Mouse (Mus musculus) limb, embryonic 14.5 days (tissue): ENCODE results near the gene Insl3. TPM values are rescaled to one million over a fixed set of nuclear protein-coding genes. Genes with fewer than 3 reads are reported as not detected.

Experiments
- ATAC-seq: fragments of 200-750 bp; cut with Nextera tagmentation; 2 replicates; pipeline ENCODE4 v1.8.0; 2017; ENCODE audit warnings: low read depth, moderate number of reproducible peaks, moderate TSS enrichment; ENCODE audit not compliant: low FRiP score
- DNase-seq: peaks from one replicate; pipeline ENCODE4 v3.0.0-alpha.2; 2015; ENCODE audit warnings: low spot score
- H3K27ac ChIP-seq: fragments of 300-500 bp; sonication (generic); replicated peaks from 2 replicates; pipeline ENCODE4 v1.5.1; 2014; ENCODE audit warnings: low read depth, mild to moderate bottlenecking, low read length, moderate library complexity, mixed read lengths
- H3K27me3 ChIP-seq: fragments of 300-500 bp; sonication (generic); 2 replicates; pipeline ENCODE4 v1.6.1; 2014; ENCODE audit warnings: low read length, mixed read lengths; ENCODE audit not compliant: control insufficient read depth, insufficient read depth
- H3K36me3 ChIP-seq: fragments of 300-500 bp; sonication (generic); 2 replicates; pipeline ENCODE4 v1.6.1; 2014; ENCODE audit warnings: mild to moderate bottlenecking, low read length, moderate library complexity, mixed read lengths; ENCODE audit not compliant: control insufficient read depth, insufficient read depth
- H3K4me1 ChIP-seq: fragments of 300-500 bp; sonication (generic); 2 replicates; pipeline ENCODE4 v1.6.1; 2014; ENCODE audit warnings: antibody characterized with exemption, low read length, mixed read lengths; ENCODE audit not compliant: control insufficient read depth, insufficient read depth
- H3K4me2 ChIP-seq: fragments of 300-500 bp; sonication (generic); replicated peaks from 2 replicates; pipeline ENCODE4 v1.6.1; 2014; ENCODE audit warnings: low read depth, mild to moderate bottlenecking, low read length, moderate library complexity; ENCODE audit not compliant: severe bottlenecking
- H3K4me3 ChIP-seq: fragments of 300-500 bp; sonication (generic); replicated peaks from 2 replicates; pipeline ENCODE4 v1.5.1; 2014; ENCODE audit warnings: low read length
- H3K9ac ChIP-seq: fragments of 300-500 bp; sonication (generic); 2 replicates; pipeline ENCODE4 v1.6.1; 2014; ENCODE audit warnings: mild to moderate bottlenecking, low read depth, low read length, moderate library complexity; ENCODE audit not compliant: severe bottlenecking
- H3K9me3 ChIP-seq: fragments of 300-500 bp; sonication (generic); 2 replicates; pipeline ENCODE4 v1.6.1; 2016; ENCODE audit warnings: low read length; ENCODE audit not compliant: control insufficient read depth
- POLR2A ChIP-seq: fragments of 200-500 bp; IDR thresholded peaks from 2 replicates; pipeline ENCODE4 v1.8.0; 2012; ENCODE audit warnings: inconsistent platforms, mild to moderate bottlenecking, moderate library complexity, borderline replicate concordance; ENCODE audit not compliant: insufficient read depth, insufficient read length; ENCODE audit errors: extremely low read depth
- WGBS: fragments of 180-500 bp; shearing (Covaris S2); extraction: QIAGEN DNeasy Blood & Tissue Kit; methylation state at CpG from one replicate; pipeline ENCODE4 v1.1.7; 2014; 5-methylcytosine and 5-hydroxymethylcytosine counted together
- polyA plus RNA-seq, 2 experiments: library from polyadenylated mRNA; depleted of rRNA in 1 of 2; stranded (reverse) in 1 of 2; unstranded in 1 of 2; fragments of >200 nt; fragmentation: Nextera tagmentation in 1 of 2; extraction: Ambion mirVana in 1 of 2; gene quantifications; 2 replicates each; pipeline versions ENCODE4 v1.2.1 to v1.2.3; 2012 to 2014

Gene Insl3
- polyA plus RNA-seq, 2 experiments, result 1.8 TPM; not detected in 1

DNA sequence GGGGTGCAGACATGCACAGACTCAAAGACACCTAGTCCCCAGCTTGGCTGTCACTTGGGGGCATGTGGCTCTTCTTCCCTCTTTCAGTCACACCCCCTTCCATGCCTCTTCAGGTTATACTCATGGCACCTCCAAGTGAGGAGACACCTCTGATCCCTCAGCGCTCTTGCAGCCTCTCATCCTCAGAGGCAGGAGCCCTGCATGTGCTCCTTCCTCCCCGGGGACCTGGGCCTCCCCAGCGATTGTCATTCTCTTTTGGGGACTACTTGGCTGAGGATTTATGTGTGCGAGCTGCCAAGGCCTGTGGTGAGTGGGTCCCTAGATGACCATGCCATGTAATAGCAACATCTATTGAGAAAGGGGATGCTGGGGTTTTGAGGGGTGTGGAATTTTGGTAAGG is 10.8 kb upstream of the Insl3 start:
- Histone ChIP-seq H3K9me3 (no peaks in the 10 kb centered on the region), H3K4me1 (peaks cover 4% of the 10 kb centered on the region; the same call in 1 of the 2 replicates), H3K9ac (no peak overlapping the region), H3K27ac (no peak overlapping the region), H3K4me2 (no peak overlapping the region), H3K36me3 (no peaks in the 10 kb centered on the region), H3K27me3 (peaks cover 68% of the 10 kb centered on the region), H3K4me3 (no peak overlapping the region)
- 60% methylated on average over 4 of the region's 4 CpGs for WGBS
- DNase-seq (no peak), ATAC-seq (no peak)
- no peak for TF ChIP-seq POLR2A

DNA sequence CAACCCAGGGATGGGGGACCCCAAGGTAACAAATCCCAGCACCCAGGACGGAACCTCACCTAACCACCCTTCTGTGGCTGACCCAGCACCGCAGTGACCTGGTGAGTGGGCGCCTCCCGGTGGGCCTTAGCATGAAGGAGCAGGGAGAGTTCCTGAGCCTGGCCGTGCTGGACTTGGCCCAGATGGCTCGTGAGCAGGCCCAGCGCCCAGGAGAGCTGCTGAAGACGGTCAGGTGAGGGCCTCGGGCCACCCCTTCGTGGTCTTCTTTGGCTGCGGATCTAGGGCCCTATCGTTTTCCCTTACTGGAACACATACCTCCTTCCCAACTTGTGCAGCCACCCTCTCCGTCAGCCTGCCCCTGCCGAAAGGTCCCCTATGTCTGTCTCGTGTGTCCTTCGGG is 9.9 kb upstream of the Insl3 start:
- H3K36me3 ChIP-seq, result no peaks in the 10 kb centered on the region
- ATAC-seq, result no peak
- H3K27me3 ChIP-seq, result peaks cover 77% of the 10 kb centered on the region

DNA sequence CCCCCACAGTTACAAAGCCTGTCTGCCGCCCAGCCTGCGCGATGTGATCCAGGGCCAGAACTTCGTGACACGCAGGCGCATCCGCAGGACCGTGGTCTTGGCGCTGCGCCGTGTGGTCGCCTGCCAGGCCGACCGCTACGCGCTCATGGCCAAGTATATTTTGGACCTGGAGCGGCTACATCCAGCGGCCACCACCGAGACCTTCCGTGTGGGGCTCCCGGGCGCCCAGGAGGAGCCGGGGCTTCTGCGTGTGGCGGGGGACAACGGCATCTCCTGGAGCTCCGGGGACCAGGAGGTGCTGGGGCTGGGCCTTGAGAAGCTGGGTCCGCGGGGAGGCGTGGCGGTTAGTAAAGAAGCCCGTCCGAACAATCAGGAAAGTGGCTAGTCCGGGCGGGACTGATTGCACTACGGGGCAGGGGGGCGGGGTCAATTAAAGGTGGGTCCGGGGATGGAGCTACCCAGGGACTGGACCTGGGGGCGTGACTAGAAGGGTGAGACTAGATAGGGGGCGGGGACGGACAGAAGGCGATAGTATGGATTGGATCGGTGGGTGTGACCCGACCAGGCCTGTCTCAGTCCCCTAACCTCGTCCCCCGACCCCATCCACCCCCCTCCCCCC is 9.4 kb upstream of the Insl3 start:
- ATAC-seq (no peak), DNase-seq (no peak)
- peak overlapping the region; percentile 14; the same call in 1 of the 2 replicates for H3K4me3 ChIP-seq
- no peak for TF ChIP-seq POLR2A
- peaks cover 82% of the 10 kb centered on the region for H3K27me3 ChIP-seq
- peaks cover 4% of the 10 kb centered on the region; the same call in 1 of the 2 replicates for H3K4me1 ChIP-seq
- H3K4me2 ChIP-seq, result peak overlapping the region; percentile 41
- 5% methylated on average over 45 of the region's 46 CpGs for WGBS
- H3K9me3 ChIP-seq, result no peaks in the 10 kb centered on the region
- 0 out of 2 replicates have a peak overlapping the region, but pooled peaks have one; percentile 16 for H3K9ac ChIP-seq
- no peak overlapping the region for H3K27ac ChIP-seq
- no peaks in the 10 kb centered on the region for H3K36me3 ChIP-seq

More for the DNA sequence above, 9.9 kb upstream of the Insl3 start:
- H3K9me3 ChIP-seq, result no peaks in the 10 kb centered on the region
- 16% methylated on average over 15 of the region's 16 CpGs for WGBS
- H3K4me1 ChIP-seq, result peaks cover 4% of the 10 kb centered on the region; the same call in 1 of the 2 replicates
- peak overlapping the region; percentile 14; the same call in 1 of the 2 replicates for H3K4me3 ChIP-seq
- peak overlapping the region; percentile 41 for H3K4me2 ChIP-seq
- DNase-seq, result no peak
- TF ChIP-seq POLR2A, result no peak
- no peak overlapping the region for H3K27ac ChIP-seq
- H3K9ac ChIP-seq, result 0 out of 2 replicates have a peak overlapping the region, but pooled peaks have one; percentile 16

DNA sequence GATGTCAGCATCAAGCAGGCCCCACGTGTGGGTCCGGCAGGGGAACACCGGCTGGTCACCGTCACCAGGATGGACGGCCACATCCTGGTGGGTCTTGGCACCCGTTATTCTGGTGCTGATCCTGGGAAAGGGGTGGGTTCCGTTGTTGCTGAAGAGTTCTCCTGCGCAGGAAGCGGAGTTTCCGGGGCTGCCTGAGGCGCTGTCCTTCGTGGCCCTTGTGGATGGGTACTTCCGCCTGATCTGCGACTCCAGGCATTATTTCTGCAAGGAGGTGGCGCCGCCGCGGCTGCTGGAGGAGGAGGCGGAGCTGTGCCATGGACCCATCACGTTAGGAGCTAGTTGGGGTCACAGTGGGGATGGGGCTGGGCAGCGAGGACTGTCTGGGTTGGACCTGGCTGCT is 8.5 kb upstream of the Insl3 start:
- ATAC-seq (no peak), DNase-seq (no peak)
- no peaks in the 10 kb centered on the region for H3K9me3 ChIP-seq
- TF ChIP-seq POLR2A, result no peak
- H3K4me3 ChIP-seq, result no peak overlapping the region
- WGBS, result 2% methylated on average over 20 of the region's 21 CpGs
- no peak overlapping the region for H3K4me2 ChIP-seq
- peaks cover 85% of the 10 kb centered on the region for H3K27me3 ChIP-seq
- no peak overlapping the region for H3K27ac ChIP-seq
- no peaks in the 10 kb centered on the region for H3K36me3 ChIP-seq
- peaks cover 4% of the 10 kb centered on the region; the same call in 1 of the 2 replicates for H3K4me1 ChIP-seq
- no peak overlapping the region for H3K9ac ChIP-seq

DNA sequence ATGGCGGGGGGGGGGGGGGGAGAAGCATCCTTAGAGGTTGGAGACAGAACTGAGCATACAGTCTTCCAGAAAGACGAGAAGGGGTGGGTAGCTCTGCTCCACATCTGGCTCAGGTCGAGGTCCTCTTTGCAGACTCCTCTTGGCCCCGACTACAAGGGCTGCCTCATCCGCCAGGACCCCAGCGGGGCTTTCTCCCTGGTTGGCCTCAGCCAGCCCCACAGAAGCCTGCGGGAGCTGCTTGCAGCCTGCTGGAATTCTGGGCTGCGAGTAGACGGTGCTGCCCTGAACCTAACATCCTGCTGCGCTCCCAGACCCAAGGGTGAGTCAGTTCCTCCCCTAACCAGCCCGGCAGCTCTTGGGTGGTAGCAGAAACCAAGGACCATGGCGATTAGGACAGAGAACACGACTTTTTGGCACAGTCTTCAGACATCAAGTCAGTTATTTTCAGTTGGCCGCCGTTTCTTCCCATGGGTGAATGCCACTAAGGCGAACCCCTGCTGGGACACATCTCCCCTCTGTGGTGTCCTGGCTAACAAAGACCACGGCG is 7.6 kb upstream of the Insl3 start:
- H3K27me3 ChIP-seq, result peaks cover 92% of the 10 kb centered on the region
- no peak for TF ChIP-seq POLR2A
- no peaks in the 10 kb centered on the region for H3K36me3 ChIP-seq
- H3K9me3 ChIP-seq, result no peaks in the 10 kb centered on the region
- no peak overlapping the region for H3K4me2 ChIP-seq
- no peak overlapping the region for H3K27ac ChIP-seq
- peaks cover 8% of the 10 kb centered on the region; the same call in 1 of the 2 replicates for H3K4me1 ChIP-seq
- DNase-seq (no peak), ATAC-seq (no peak)
- H3K9ac ChIP-seq, result no peak overlapping the region
- 2% methylated on average over 17 of the region's 18 CpGs for WGBS
- H3K4me3 ChIP-seq, result no peak overlapping the region
